Mouse (Mus musculus): Measurements from ENCODE around the gene Catsperd. TPM values are rescaled to one million over a fixed set of nuclear protein-coding genes. Genes with fewer than 3 reads are reported as not detected.

The Catsperd gene
- polyA plus RNA-seq, 1 experiment, result 2.7 TPM

DNA sequence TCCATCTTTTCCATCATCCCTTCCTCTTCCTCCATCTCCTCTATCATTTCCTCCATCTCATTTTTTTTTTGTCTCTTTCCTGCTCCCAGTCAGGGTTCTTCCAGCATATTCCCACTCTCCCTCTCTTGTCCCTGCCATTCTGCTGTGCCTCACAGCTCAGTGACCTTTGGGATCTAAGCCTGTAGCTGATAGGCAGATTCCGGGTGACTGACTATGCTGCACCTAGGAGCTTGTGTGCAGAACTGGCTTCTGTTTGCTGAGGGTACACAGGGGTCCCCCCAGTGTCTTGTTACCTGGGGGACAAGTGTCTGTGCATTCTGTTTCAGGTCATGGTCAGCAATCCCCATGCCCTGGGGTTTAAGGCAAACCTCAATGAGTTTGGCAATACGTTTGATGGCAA lies 26.8 kb downstream of the Catsperd start:
- H3K4me3 ChIP-seq (ENCODE audit: insufficient read depth, low read length), result no peak overlapping the region
- no peaks in the 10 kb centered on the region for H3K4me1 ChIP-seq (ENCODE audit: control insufficient read depth, insufficient read depth, low read length)
- TF ChIP-seq CTCF (IDR thresholded peaks at IDR 0.05; ENCODE audit: extremely low read depth, insufficient read depth, low read length) (no peak), POLR2A (IDR thresholded peaks at IDR 0.05; ENCODE audit: extremely low read depth, insufficient read depth, low read length) (no peak)
- no peak overlapping the region for H3K27ac ChIP-seq (ENCODE audit: insufficient read depth, low read length)

DNA sequence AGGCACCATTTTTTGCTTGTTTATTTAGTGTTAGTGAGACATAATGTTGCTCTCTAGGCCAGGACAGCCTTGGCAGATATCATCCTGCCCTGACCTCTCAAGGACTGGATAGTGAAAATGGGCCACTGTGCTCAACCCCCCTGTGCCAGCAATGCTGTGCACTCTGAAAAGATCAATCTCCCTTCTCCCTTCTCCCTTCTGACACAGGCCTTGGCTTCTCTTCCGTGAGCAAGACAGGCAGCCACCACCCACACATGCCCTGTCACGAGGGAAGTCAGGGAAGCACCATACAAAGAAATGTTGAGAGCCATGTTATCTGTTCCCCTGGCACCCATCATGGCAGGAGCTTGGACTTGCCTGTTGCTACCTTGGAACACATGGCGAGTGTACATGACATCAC lies 27.4 kb downstream of the Catsperd start:
- Histone ChIP-seq H3K27ac (ENCODE audit: insufficient read depth, low read length) (no peak overlapping the region), H3K4me1 (ENCODE audit: control insufficient read depth, insufficient read depth, low read length) (no peaks in the 10 kb centered on the region), H3K4me3 (ENCODE audit: insufficient read depth, low read length) (no peak overlapping the region)
- TF ChIP-seq CTCF (IDR thresholded peaks at IDR 0.05; ENCODE audit: extremely low read depth, insufficient read depth, low read length) (no peak), POLR2A (IDR thresholded peaks at IDR 0.05; ENCODE audit: extremely low read depth, insufficient read depth, low read length) (no peak)

DNA sequence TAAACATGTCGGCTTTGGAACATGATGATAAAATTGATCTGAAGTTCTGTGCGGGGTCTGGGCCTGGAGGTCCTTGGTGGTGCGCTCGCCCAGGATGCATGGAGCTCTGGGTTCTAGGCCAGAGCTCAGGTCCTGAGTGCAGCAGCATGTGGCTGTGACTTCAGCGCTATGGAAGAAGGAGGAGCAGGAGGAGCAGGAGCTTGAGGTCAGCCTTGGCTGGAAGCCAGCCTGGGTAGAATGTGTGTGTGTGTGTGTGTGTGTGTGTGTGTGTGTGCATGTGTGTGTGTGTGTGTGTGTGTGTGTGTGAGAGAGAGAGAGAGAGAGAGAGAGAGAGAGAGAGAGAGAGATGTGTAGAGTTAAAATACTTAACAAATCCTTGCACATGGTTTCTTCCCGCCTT lies 28.2 kb downstream of the Catsperd start:
- Histone ChIP-seq H3K4me3 (ENCODE audit: insufficient read depth, low read length) (no peak overlapping the region), H3K4me1 (ENCODE audit: control insufficient read depth, insufficient read depth, low read length) (no peaks in the 10 kb centered on the region)

DNA sequence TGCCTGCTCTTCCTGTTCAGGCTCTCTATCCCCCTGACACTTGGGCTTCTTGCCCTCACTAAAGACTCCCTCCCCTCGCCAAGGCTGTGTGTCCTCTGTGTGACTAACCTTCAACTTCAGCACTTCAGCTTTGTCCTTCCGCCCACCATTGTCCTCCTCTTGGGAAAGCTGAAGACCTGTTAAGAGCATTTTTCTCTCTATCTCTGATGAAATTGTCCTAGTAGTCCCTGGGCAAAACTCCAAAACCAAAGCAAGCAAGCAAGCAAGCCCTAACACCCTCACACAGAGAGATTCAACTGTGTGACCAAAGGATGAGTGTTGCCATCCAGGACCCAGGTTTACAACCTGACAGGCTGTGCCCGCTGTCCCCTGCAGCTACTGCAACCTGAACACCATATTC lies 35.7 kb downstream of the Catsperd start:
- Histone ChIP-seq H3K27ac (ENCODE audit: insufficient read depth, low read length) (no peak overlapping the region), H3K4me1 (ENCODE audit: control insufficient read depth, insufficient read depth, low read length) (no peaks in the 10 kb centered on the region), H3K4me3 (ENCODE audit: insufficient read depth, low read length) (no peak overlapping the region)
- TF ChIP-seq CTCF (IDR thresholded peaks at IDR 0.05; ENCODE audit: extremely low read depth, insufficient read depth, low read length), result no peak
- no peak for TF ChIP-seq POLR2A (IDR thresholded peaks at IDR 0.05; ENCODE audit: extremely low read depth, insufficient read depth, low read length)

More for the DNA sequence above, 28.2 kb downstream of the Catsperd start:
- H3K27ac ChIP-seq (ENCODE audit: insufficient read depth, low read length), result no peak overlapping the region
- TF ChIP-seq POLR2A (IDR thresholded peaks at IDR 0.05; ENCODE audit: extremely low read depth, insufficient read depth, low read length) (no peak), CTCF (IDR thresholded peaks at IDR 0.05; ENCODE audit: extremely low read depth, insufficient read depth, low read length) (no peak)

DNA sequence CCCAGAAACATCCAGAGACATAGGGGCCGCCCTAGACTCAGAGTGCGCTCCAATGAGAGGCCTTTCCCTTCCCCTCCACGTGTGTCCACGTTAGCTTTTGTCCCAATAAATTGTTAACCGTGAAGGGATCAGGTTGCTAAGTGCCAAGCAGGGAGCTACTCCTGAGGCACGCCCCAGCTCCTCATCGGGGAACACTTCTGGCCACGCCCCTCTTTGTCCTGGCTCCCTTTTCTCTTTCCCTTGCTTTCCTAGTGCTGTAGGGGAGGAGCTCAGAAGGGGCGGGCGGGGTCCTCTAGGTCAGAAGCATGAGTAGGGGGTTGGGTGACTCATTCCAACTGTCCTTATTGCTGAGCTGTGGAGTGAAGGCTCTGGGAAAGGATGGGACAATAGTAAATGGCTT lies 36.4 kb downstream of the Catsperd start:
- H3K4me1 ChIP-seq (ENCODE audit: control insufficient read depth, insufficient read depth, low read length), result no peaks in the 10 kb centered on the region
- TF ChIP-seq POLR2A (IDR thresholded peaks at IDR 0.05; ENCODE audit: extremely low read depth, insufficient read depth, low read length), result no peak
- no peak for TF ChIP-seq CTCF (IDR thresholded peaks at IDR 0.05; ENCODE audit: extremely low read depth, insufficient read depth, low read length)
- H3K27ac ChIP-seq (ENCODE audit: insufficient read depth, low read length), result no peak overlapping the region
- no peak overlapping the region for H3K4me3 ChIP-seq (ENCODE audit: insufficient read depth, low read length)

DNA sequence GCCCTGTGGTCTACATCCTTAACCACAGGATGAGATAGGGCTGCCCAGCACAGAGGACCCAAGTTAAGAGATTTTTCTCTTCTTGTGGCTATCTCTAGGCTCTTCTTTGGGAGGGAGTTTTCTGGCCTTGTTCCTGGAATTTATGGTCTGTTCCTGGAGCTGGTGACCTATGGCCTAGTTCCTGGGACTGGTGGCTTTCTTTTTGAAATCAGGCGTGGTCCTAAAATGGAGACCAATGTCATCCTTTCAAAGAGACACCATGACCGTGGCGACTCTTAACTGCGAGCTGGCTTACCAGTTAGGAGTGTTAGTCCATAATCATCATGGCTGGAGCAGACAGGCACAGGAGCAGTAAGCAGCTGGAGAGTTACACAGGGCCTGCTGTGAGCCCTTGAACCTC lies 38.4 kb downstream of the Catsperd start:
- TF ChIP-seq POLR2A (IDR thresholded peaks at IDR 0.05; ENCODE audit: extremely low read depth, insufficient read depth, low read length), result no peak
- no peak for TF ChIP-seq CTCF (IDR thresholded peaks at IDR 0.05; ENCODE audit: extremely low read depth, insufficient read depth, low read length)

DNA sequence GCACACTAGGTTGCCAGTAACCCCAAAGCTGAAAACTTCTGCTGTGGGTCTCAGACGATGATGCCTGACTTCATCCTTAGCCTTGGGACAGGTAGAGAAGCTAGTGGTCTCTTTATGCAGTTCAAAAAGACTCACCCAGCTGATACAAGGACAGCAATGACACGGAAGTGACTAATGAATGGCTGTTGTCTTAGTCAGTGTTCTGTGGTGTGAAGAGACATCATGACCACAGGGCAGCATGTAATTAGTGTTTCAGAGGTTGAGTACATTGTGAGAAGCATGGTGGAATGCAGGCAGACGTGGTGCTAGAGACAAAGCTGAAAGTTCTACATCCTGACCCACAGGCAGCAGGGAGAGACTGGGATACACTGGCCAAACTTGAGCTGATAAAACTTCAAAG lies 39.6 kb downstream of the Catsperd start:
- Histone ChIP-seq H3K27ac (ENCODE audit: insufficient read depth, low read length) (no peak overlapping the region), H3K4me1 (ENCODE audit: control insufficient read depth, insufficient read depth, low read length) (0 out of 2 replicates have a peak, but pooled peaks cover 2% of the 10 kb centered on the region), H3K4me3 (ENCODE audit: insufficient read depth, low read length) (no peak overlapping the region)
- TF ChIP-seq POLR2A (IDR thresholded peaks at IDR 0.05; ENCODE audit: extremely low read depth, insufficient read depth, low read length), result no peak
- no peak for TF ChIP-seq CTCF (IDR thresholded peaks at IDR 0.05; ENCODE audit: extremely low read depth, insufficient read depth, low read length)

More for the DNA sequence above, 38.4 kb downstream of the Catsperd start:
- Histone ChIP-seq H3K4me1 (ENCODE audit: control insufficient read depth, insufficient read depth, low read length) (no peaks in the 10 kb centered on the region), H3K27ac (ENCODE audit: insufficient read depth, low read length) (no peak overlapping the region), H3K4me3 (ENCODE audit: insufficient read depth, low read length) (no peak overlapping the region)

DNA sequence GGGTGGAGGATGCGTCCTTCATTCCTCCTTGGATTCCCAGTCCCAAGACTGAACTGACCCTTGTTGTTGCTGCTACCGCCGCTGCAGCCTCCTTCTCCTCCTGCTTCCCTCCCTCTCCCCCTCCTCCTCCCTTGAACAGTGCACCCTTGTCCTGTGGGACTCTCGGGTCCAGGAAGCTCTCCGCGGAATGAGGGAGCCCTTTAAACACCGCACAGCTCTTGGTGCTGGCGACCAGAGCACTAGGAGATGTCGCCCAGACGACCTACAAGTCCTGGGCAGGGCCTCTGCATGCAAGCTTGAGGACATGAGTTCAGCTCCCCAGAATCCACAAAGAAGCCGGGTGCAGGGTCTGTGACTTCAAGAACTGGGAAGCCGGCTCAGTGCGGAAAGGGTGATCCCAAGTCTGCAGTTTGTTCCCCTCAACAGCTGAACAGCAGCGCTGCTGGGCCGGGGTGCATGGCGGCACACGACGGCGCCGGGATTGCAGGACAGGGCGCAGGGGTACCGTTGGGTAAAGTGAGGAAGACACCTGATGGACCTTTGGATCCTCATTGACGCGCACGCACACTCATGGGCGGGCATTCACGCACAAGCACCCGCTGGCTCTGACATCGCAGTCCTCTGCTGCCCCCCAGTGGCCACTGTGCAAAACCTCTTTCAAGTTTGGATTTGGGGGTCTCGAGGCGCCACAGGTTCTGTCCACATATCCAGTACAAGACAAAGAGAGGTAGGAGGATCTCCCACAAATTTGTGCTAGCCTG lies 40.6 kb downstream of the Catsperd start:
- TF ChIP-seq POLR2A (IDR thresholded peaks at IDR 0.05; ENCODE audit: extremely low read depth, insufficient read depth, low read length) (no peak), CTCF (IDR thresholded peaks at IDR 0.05; ENCODE audit: extremely low read depth, insufficient read depth, low read length) (peak; percentile 86)
- Histone ChIP-seq H3K27ac (ENCODE audit: insufficient read depth, low read length) (no peak overlapping the region), H3K4me1 (ENCODE audit: control insufficient read depth, insufficient read depth, low read length) (0 out of 2 replicates have a peak, but pooled peaks cover 3% of the 10 kb centered on the region), H3K4me3 (ENCODE audit: insufficient read depth, low read length) (peak overlapping the region; percentile 28)

DNA sequence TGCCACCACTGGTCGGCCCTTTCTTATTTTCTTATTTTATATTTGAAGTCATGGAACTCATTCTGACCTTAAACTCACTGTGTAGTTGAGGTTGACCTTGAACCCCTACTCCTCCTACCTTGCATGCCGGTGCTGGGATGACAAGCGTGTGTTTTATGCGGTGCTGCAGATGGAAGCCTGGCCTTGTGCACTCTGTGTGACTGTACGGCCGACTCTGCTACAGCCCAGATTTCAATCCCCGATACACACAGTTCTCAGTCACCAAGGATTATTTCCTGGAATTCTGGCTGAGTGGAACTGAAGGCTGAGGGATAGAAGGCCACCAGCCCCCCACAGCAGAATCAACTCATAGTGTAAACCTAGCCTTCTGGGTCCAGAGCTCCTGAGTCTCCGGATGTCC lies 41.8 kb downstream of the Catsperd start:
- TF ChIP-seq CTCF (IDR thresholded peaks at IDR 0.05; ENCODE audit: extremely low read depth, insufficient read depth, low read length), result no peak
- TF ChIP-seq POLR2A (IDR thresholded peaks at IDR 0.05; ENCODE audit: extremely low read depth, insufficient read depth, low read length), result no peak
- Histone ChIP-seq H3K4me1 (ENCODE audit: control insufficient read depth, insufficient read depth, low read length) (peaks cover 7% of the 10 kb centered on the region; the same call in 1 of the 2 replicates), H3K4me3 (ENCODE audit: insufficient read depth, low read length) (no peak overlapping the region), H3K27ac (ENCODE audit: insufficient read depth, low read length) (no peak overlapping the region)
